Mouse (Mus musculus): ENCODE measurements around the gene Pak7.
"Not testable (repeated sequence)": the region's sequence is repeated elsewhere in the genome, so short reads cannot be mapped to it uniquely, and the experiment has no call there.

Pak7 gene

DNA sequence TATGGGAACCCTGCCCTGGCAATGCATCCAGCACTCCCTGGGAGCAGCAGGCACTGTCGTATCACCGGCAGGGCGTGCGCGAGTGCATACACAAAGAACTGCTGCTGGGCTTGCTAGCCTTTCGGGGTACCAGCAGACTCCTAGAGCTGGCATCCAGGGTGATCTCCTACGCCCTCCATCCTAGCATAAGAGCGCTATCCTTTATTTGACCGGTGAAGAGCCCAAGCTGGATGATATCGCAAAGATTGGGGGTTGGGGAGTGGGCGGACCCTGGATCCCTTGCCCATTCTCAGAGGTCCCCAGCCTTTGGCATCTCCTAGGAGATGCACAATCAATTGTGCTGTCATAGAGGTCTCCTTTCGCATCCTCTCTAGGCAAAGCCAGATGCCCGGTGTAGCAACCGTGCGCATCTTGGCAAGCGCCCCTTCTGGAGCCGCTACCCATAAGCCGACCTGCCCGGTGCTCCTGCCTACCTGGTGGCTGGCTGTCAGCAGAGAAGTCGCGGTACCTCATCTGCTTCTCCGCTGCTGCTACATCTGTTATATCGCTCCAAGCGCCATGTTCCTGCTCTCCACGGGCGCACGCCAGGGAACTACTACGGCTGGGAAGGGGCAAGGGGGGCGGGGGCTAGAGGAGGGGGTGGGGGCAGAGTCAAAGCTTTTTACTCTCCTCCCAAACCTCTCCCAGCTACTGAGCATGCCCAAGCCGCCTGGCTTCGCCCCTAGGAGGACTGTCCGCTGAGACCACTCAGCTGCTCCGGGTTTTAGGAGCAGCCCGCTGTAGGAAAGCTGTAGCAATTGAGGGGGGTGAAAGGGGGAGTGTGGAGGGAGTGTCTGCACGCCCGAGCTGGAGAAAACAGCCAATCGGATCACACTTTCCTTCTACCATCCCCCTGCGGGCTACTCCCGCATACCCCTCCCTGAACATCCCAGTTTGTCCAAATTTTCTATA is at the start of gene Pak7:
Gene Pak7, minus strand, starts transcription at position 787 of the 951 bp plus-strand sequence.
- in situ Hi-C loops (cut with MboI, MseI): no loop called here

DNA sequence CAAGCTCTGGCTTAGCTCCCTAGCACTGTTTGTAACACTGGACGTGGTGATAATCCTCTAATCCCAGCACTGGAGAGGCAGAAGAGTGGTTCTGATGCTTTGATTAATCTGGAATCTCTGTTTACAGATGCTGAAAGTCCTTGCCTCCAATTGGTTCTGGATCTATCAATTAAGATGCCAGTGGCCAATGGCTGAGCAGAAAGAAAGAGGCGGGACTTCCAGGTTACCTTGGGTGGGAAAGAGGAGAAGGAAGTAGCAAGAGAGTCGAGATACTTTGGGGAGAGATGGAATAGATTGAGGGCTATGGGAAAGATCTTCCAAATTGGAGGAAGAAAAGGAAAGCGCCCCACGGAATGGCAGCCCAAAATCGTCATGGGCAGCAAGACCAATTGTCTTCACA is 37.8 kb upstream of the Pak7 start:
- in situ Hi-C loops (cut with MboI, MseI): no loop called here

DNA sequence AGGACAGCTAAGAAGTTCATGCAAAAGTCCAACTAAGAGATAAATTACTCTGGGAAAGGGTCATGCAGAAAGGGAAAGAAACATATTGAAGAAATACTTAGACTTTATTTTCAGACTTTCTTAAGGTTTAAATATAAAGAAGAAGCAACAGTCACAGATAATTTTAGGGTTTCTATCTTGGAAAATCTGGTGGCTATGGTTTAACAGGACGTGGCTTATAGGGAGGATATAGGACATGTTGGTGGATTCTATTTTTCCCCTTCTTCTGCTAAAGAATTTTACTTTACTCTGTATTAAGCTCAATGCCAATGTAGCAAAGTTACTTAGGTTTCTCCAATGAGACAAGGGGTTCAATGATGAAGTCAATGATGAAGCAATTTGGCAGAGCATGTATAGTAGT is 31.8 kb upstream of the Pak7 start:
- in situ Hi-C loops (cut with MboI, MseI): no loop called here

DNA sequence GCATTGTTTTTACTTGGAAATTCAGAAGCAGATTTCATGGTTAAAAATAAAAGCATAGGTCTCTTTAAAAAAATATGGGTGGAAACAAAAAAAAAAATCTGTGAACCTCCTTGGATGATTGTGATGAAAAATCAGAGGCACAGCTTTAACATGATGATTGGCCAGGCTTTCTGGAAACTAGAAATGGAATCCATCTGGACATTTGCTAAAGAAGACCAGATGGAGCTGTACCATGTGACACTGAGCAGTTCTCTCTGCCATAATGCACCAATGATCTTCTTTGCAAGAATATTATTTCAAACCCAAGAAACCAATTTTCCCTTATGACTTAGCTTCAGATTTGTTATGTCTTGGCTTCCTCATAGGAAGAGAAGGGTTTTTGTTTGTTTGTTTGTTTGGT is 28.6 kb upstream of the Pak7 start:
- in situ Hi-C loops (cut with MboI, MseI): no loop called here

DNA sequence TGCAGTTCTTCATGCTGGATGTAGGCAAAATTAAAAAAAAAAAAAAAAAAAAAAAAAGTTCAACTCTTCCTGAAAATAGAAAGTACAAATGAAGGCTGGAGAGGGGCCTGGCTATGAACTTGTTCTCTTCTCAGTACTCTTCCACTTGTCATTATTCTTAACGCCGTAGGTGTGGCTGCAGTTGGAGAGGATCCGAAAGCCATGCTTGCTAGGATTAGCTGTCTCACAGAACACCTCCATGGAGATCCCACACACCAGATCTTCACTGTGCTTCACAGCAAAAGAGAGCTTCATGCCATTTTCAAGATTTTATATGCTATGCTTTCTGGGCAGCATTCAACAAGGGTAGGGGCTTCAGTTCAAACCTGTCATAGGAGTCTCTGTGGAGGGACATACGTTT is 14.8 kb upstream of the Pak7 start:
- in situ Hi-C loops (cut with MboI, MseI): no loop called here

DNA sequence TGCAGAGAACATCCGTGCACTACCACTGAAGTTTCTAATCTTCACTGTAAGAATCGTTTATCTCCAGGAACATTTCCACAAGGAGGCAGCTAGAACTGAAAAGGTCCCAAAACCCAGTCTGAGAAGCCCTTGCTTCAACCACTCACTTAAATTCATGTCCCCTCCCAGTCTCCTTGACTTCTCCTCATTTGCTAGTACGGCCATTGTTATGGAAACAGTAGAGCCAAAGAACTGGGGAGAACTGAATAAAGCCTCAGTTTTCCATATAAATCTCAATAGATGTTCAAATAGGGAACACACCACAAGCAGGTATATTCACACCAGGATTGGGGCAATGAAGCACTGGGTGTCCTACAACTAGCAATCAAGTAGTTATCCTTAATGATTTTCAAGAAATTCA is 12.4 kb downstream of the Pak7 start:
- in situ Hi-C loops (cut with MboI, MseI): no loop called here

DNA sequence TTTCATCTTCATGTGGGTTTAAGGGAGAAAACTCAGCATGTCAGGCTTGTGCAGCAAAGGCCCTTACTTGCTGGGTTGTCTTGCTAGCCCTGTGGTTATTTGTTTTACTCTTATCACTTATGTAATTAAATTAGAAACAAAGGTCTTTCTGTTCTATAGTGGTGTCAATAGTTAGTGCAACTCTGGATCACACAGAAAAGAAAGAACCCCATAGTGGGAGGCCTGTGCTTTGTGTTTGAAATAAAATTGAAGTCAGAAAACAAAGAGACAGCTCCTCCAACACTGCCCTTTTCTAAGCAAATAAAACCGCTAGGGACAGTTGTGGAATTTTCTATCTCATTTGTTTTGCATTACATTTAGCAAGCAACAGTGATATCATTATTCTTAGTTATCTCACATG is 15.4 kb downstream of the Pak7 start:
- in situ Hi-C loops (cut with MboI, MseI): no loop called here

DNA sequence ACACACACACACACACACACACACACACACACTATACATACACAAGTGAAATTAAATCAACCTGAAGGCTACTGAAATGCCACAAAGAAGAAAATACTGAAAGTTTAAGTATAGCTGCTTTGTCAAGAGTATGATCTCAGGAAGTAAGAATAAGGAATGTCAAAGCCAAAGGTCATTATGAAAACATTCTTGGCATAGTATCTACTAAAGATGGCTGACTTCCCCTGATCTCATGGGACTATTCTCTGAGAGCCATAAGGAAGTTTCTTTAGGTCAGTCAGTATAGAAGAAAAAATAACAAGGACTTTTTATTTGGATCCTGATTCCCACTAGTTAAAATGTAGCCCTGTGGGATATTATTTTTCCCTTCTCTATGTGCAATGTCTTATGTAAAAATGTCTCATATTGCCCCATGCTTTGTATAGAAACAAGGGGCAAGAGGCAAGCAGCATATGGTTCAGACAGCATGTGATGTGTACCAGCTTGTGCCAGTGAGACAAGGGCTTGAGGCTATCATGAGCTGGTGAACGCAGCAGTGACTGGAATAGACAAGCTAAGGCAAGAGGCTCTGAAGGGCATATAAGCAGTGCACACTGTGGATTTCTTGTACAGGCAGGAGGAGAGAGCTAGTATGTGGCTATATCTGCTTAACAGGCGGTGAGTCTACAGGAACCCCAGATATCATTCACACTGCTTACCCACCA is 36.2 kb downstream of the Pak7 start:
- in situ Hi-C loops (cut with MboI, MseI): no loop called here

DNA sequence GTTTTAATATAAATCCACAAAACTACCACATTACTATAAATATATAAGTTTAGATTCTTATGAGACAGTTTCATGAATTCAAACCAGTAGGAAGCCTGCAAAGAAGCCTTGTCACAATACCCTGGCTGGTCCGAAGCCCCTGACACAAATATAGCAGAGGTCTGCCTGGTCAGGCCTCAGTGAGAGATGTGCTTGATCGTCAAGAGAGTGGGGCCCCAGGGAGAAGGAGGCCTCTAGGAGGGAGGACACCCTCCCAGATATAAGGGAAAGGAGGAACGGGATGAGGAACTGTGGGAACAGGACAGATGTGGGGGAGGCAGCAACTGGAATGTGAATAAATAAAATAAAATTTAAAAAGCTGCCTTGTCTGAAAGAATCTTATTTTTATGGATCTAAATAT is 37.3 kb downstream of the Pak7 start:
- in situ Hi-C loops (cut with MboI, MseI): no loop called here

DNA sequence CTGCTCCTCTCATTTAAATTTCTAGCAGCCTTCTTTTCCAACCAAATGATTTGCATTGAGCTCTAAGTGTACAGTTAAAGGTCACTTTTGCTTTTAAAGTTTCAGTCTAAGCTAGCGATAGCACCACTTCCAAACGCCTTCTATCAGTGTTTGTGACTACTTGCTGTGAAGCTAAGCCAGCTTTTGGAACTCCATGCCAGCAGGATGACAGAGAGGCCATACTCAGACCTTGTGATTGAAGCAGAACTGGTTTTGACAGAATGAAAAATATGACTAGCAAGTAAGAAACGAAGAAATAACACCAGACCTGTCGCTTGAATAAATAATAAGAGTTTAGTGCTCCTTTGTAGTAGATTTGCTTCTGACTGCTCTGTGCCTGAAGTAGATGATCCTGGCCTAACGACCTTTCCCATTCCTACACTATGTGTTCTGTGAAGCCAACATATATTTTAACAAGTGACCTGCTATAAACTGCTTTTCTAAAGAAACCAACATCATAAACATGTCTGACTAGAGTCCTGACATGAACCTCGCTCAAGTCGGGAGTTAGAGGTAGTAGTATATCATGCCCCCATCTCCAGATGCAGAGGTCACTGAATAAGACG is 38.0 kb downstream of the Pak7 start:
- in situ Hi-C loops (cut with MboI, MseI): no loop called here

DNA sequence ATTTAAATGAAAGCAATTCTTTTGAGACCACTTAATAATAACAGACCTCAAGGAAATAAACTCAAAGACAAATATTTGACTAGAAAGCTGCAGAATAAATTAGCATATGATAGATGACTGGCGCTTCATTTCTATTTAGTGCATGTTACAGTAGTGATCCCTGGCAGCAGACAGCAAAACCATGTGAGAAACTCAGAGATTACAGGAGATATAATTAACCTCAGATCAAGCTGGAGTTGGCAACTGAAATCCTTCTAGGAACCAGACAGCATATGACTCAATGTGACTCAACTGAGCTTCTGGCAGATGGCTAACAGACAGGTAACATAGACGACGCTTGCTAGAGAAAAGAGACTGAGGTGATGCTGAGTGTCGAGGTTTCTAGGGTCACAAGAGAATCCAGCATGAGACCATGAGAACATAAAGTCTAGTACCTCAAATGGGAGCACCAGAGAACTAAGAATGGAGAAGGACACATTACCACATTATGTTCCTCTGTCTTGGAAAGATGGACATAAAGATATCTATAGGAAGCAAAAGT is 43.5 kb downstream of the Pak7 start:
- in situ Hi-C loops (cut with MboI, MseI): not testable (repeated sequence)

DNA sequence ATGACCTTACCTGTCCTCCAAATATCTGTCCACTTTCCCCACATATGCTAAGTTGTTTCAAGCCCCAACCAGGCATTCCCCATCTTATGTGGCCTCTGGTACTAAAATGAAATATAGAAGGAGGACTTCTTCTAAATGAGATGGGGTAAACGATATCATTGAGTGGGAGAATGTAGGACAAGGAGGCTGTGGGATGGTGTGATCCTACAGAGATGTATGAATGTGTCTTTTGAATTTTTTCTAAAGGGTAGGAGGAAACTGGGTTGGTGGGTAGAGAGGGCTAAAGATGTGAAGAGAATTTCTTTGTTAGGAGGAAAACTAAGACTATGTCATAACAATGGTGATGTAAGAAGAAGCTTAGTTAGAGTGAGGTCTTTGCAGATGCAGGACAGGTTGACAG is 57.8 kb downstream of the Pak7 start:
- in situ Hi-C loops (cut with MboI, MseI): no loop called here

DNA sequence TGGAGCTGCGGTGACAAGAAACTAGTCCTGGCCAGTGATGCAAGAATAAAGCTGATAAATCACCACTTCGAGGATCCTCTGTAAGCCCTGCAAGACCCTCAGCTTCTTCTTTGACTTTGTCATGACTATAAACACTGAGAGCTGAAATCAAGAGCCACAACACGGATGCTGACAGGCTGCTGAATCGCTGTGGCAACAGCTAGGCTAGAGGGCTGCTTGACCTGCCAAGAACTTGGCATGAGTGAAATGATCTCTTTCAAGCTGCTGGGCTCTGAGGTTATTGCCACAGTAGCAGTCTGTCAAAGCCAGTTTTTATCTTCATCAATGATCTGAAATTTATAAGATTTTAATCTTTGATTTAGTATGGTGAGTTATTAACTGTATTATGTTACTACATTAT is 62.1 kb downstream of the Pak7 start:
- in situ Hi-C loops (cut with MboI, MseI): no loop called here

DNA sequence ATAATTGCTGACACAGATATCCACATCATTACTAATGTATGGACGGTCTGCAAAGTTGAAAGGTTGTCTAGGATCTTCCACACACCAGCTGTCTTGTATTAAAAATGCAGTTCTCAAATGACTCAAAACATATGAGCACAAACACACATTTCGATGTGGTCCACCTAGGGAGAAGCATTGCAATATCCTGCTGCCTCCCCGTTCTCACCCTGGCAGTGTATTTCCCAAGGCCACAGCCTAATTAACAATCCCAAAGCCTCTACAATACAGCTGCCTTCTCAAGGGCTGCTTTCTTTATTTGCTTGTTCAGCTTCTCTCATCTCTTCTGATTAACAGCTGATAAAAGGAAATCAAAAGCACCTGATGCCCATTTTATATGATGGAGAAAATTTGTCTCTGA is 78.5 kb downstream of the Pak7 start:
- in situ Hi-C loops (cut with MboI, MseI): no loop called here

DNA sequence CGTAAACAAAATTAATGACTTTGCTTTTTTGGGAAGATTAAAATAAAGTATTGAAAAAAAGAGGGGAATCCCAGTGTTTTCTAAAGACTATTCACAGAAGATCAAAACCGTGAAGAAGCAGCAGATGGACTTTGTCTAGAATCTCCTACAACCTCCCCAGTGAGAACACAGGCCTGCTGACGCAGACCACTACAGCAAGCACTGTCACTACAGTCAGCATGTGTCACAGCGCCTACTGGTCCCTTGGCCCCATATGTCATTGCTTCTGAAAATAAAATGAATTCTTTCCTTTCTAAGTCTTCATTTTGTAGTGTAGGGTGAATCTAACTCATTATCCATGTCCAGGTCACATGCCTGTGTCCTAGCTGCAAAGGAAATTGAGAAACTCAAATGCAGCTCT is 79.0 kb downstream of the Pak7 start:
- in situ Hi-C loops (cut with MboI, MseI): no loop called here

DNA sequence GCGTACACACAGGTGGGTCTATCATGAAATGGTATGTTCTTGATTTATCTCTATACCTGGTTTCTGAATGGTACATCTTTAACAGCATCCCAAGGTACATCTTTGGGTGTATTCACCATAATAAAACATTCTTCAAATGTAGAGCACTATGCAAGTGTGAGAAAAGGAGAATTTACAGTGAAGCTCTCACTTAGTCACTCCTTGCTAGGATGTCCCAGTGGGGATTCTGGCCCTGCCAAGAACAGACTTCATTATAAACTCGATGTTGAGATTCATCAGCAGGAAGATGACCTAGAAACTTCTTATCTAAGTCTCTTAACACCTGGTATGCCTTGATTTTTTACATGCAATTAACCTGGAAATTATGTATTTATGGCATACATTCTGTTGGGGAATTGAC is 85.6 kb downstream of the Pak7 start:
- in situ Hi-C loops (cut with MboI, MseI): no loop called here

DNA sequence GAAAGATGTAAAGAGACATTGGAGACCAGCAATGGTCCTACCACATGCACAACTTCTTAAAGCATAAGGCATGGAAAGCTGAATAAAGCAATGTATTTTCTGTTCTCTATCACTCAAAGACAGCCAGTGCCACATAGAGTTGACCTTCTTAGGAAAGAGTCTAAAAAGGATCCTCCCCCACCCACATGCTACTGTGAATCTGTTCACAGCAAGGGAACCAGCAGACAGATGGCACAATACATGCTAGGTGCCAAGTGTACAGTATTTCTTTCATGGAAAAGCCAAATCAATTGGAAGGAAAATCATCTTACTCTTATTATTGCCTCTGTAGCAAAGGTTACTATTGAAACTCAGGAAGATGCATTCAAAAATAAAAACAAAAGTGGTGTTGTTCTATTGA is 86.4 kb downstream of the Pak7 start:
- in situ Hi-C loops (cut with MboI, MseI): no loop called here

DNA sequence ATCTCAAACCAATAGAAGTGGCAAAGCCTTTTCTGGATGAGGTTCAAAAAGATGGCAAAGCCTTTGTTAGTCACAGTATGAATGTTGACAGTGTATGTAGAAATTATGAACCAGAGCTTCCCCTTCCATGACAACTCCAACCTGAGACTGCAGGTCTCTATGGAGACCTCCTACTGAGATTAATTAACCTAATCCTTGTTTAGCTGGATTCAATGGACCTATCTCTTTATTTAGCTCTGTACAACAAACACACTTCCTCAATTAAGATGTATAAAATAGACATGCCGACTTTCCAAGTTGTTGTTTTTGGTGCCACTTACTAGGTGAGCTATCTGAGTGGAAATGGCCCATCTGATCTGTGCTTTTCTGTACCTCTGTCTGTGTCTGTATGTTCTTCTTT is 90.4 kb downstream of the Pak7 start:
- in situ Hi-C loops (cut with MboI, MseI): no loop called here

DNA sequence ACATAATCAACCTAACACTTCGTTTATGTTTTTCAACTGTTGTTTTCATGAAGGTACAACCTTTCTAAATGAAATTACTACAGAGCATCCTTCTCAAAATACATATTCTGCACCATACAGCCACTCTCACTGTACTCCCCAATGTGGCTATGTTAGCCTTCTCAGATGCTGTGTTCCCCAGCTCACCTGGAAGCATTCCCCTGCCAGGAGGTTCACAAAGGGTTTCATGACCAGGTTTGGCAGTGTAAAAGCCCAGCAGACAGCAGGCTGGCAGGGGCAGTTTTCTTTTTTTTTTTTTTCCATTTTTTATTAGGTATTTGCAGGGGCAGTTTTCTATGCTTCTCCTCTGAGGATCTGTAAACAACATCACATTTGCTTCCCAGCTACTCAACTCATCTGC is 105.7 kb downstream of the Pak7 start:
- in situ Hi-C loops (cut with MboI, MseI): no loop called here

DNA sequence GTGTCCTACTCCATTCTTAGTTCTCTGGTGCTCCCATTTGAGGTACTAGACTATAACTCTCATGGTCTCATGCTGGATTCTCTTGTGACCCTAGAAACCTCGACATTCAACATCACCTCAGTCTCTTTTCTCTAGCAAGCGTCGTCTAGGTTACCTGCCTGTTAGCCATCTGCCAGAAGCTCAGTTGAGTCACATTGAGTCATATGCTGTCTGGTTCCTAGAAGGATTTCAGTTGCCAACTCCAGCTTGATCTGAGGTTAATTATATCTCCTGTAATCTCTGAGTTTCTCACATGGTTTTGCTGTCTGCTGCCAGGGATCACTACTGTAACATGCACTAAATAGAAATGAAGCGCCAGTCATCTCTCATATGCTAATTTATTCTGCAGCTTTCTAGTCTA is 145.8 kb downstream of the Pak7 start:
- in situ Hi-C loops (cut with MboI, MseI): not testable (repeated sequence)

DNA sequence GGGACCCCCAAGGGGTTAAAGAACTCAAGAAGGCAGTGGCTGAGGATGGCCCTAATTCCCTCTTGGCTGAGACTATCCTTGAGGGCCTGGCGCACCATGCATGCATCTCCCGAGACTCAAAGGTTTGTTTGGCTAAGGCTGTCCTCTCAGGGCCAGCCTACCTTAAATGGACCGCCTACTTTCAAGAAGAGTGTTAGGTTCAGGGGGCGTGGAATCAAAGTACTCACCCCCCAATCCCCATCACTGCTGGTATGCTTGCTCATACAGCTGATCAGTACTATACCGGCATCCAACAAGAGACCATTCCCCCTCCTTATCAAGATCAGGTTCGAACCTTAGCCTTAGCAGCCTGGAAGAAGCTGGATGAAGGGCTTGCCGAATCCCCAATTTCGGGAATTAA is 156.5 kb downstream of the Pak7 start:
- in situ Hi-C loops (cut with MboI, MseI): no loop called here

DNA sequence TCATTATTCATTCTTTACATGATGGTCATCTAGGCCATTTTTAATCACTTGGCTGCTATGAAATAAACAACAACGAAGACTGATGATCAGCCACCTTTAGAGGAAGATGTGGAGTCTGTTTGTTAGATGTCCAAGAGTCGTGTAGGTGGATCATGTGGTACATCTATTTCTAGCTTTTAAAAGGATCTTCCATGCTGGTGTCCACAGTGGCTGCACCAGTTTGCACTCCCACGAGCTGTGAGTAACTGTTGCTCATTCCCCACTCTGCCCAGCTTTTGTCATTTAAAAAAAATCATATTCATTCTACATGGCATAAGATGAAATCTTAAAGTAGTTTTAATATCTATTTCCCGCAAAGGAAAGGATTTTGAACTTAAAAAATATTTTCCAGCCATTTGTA is 183.7 kb downstream of the Pak7 start:
- in situ Hi-C loops (cut with MboI, MseI): no loop called here

All from T-helper 2 cell (primary cell).